Mouse (Mus musculus) embryonic facial prominence, embryonic 12.5 days (tissue): Measurements from ENCODE around the gene Etv3. TPM values are rescaled to one million over a fixed set of nuclear protein-coding genes. Genes with fewer than 3 reads are reported as not detected.

Source experiments
- ATAC-seq: fragments of 200-750 bp; cut with Nextera tagmentation; 2 replicates; pipeline ENCODE4 v1.8.0; 2017; ENCODE audit not compliant: insufficient number of reproducible peaks, insufficient read depth, low FRiP score, low TSS enrichment
- H3K27ac ChIP-seq: fragments of 300-500 bp; sonication (generic); 2 replicates; pipeline ENCODE4 v1.5.1; 2016; ENCODE audit warnings: mild to moderate bottlenecking
- H3K27me3 ChIP-seq: fragments of 300-500 bp; sonication (generic); 2 replicates; pipeline ENCODE4 v1.6.1; 2016; ENCODE audit warnings: mild to moderate bottlenecking, moderate library complexity
- H3K36me3 ChIP-seq: fragments of 300-500 bp; sonication (generic); 2 replicates; pipeline ENCODE4 v1.6.1; 2016; ENCODE audit warnings: mild to moderate bottlenecking
- H3K4me1 ChIP-seq: fragments of 300-500 bp; sonication (generic); 2 replicates; pipeline ENCODE4 v1.6.1; 2016
- H3K4me2 ChIP-seq: fragments of 300-500 bp; sonication (generic); replicated peaks from 2 replicates; pipeline ENCODE4 v1.6.1; 2016; ENCODE audit warnings: mild to moderate bottlenecking, moderate library complexity
- H3K4me3 ChIP-seq: fragments of 300-500 bp; sonication (generic); 2 replicates; pipeline ENCODE4 v1.5.1; 2016; ENCODE audit warnings: mild to moderate bottlenecking
- H3K9ac ChIP-seq: fragments of 300-500 bp; sonication (generic); 2 replicates; pipeline ENCODE4 v1.6.1; 2016; ENCODE audit warnings: mild to moderate bottlenecking, moderate library complexity
- H3K9me3 ChIP-seq: fragments of 300-500 bp; sonication (generic); 2 replicates; pipeline ENCODE4 v1.6.1; 2016; ENCODE audit warnings: mild to moderate bottlenecking, moderate library complexity
- WGBS: fragments of 180-500 bp; shearing (Covaris S2); methylation state at CpG from one replicate; pipeline ENCODE4 v1.1.7; 2016; 5-methylcytosine and 5-hydroxymethylcytosine counted together
- polyA plus RNA-seq: library from polyadenylated mRNA; unstranded; fragments of >200 nt; fragmentation: Nextera tagmentation; extraction: Ambion mirVana; gene quantifications from 2 replicates; pipeline ENCODE4 v1.2.1, GENCODE M21; 2016

Gene Etv3
- polyA plus RNA-seq, 1 experiment from 2014 or later, result 16.3 TPM

- no peaks in the 10 kb centered on the region for H3K36me3 ChIP-seq
- ATAC-seq, result no peak
- H3K27ac ChIP-seq, result no peak overlapping the region
- WGBS, result 74% methylated on average over 1 of the region's 1 CpGs
- no peak overlapping the region for H3K4me3 ChIP-seq
- no peaks in the 10 kb centered on the region for H3K9me3 ChIP-seq
- no peaks in the 10 kb centered on the region for H3K27me3 ChIP-seq
- H3K4me2 ChIP-seq, result no peak overlapping the region
- peaks cover 8% of the 10 kb centered on the region; the same call in 1 of the 2 replicates for H3K4me1 ChIP-seq
- H3K9ac ChIP-seq, result no peak overlapping the region
These were observed 3.4 kb upstream of the Etv3 start for GRCm38 (mm10) chr3:87521833-87522232.

GRCm38 (mm10) chr3:87523701-87524100 is 1.5 kb upstream of the Etv3 start:
- Histone ChIP-seq H3K4me2 (no peak overlapping the region), H3K27ac (no peak overlapping the region), H3K36me3 (peaks cover 11% of the 10 kb centered on the region), H3K9ac (no peak overlapping the region), H3K4me1 (peaks cover 13% of the 10 kb centered on the region; the same call in 1 of the 2 replicates), H3K4me3 (no peak overlapping the region), H3K27me3 (no peaks in the 10 kb centered on the region), H3K9me3 (no peaks in the 10 kb centered on the region)
- no peak for ATAC-seq
- WGBS, result 95% methylated on average over 9 of the region's 9 CpGs

- peak overlapping the region; percentile 95 for H3K4me3 ChIP-seq
- no peaks in the 10 kb centered on the region for H3K27me3 ChIP-seq
- peak; percentile 37; the same call in 1 of the 2 replicates for ATAC-seq
- no peaks in the 10 kb centered on the region for H3K9me3 ChIP-seq
- H3K27ac ChIP-seq, result peak overlapping the region; percentile 84
- peak overlapping the region; percentile 99 for H3K9ac ChIP-seq
- H3K4me2 ChIP-seq, result peak overlapping the region; percentile 81
- H3K36me3 ChIP-seq, result peaks cover 29% of the 10 kb centered on the region
- H3K4me1 ChIP-seq, result peaks cover 13% of the 10 kb centered on the region; the same call in 1 of the 2 replicates
- 8% methylated on average over 27 of the region's 27 CpGs for WGBS
These were observed 797 bp downstream of the Etv3 start for GRCm38 (mm10) chr3:87525837-87526570.

GRCm38 (mm10) chr3:87527139-87527538 is 1.9 kb downstream of the Etv3 start:
- Histone ChIP-seq H3K4me1 (peaks cover 13% of the 10 kb centered on the region; the same call in 1 of the 2 replicates), H3K4me2 (no peak overlapping the region), H3K9ac (peak overlapping the region; percentile 0; the same call in 1 of the 2 replicates), H3K27ac (no peak overlapping the region), H3K27me3 (no peaks in the 10 kb centered on the region), H3K4me3 (no peak overlapping the region), H3K36me3 (peaks cover 36% of the 10 kb centered on the region), H3K9me3 (no peaks in the 10 kb centered on the region)
- no peak for ATAC-seq
- 87% methylated on average over 12 of the region's 12 CpGs for WGBS

DNA sequence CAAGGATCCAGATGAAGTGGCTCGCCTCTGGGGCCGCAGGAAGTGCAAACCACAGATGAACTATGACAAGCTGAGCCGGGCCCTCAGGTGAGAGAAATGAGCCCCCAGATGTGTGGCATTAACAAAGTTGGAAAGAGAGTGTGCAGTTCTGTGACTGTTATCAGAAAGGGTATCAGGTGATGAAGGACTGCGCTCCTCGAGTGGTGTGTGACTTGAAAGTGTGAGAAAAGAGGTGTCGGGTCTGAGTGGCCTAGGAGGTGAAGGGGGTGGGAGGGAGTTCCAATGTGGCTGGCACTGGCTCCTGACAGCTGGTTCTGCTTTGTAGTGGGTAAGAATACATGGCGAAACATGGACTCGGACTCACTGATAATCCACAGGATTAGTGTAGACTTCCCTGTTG is 2.8 kb downstream of the Etv3 start:
- WGBS, result 85% methylated on average over 8 of the region's 8 CpGs
- ATAC-seq, result no peak
- H3K36me3 ChIP-seq, result peaks cover 43% of the 10 kb centered on the region
- H3K4me2 ChIP-seq, result no peak overlapping the region
- H3K4me3 ChIP-seq, result no peak overlapping the region
- H3K4me1 ChIP-seq, result peaks cover 13% of the 10 kb centered on the region; the same call in 1 of the 2 replicates
- no peak overlapping the region for H3K27ac ChIP-seq
- H3K9ac ChIP-seq, result no peak overlapping the region
- H3K9me3 ChIP-seq, result no peaks in the 10 kb centered on the region
- H3K27me3 ChIP-seq, result no peaks in the 10 kb centered on the region

- Histone ChIP-seq H3K4me3 (no peak overlapping the region), H3K4me2 (no peak overlapping the region), H3K9ac (no peak overlapping the region), H3K27me3 (no peaks in the 10 kb centered on the region), H3K27ac (no peak overlapping the region), H3K4me1 (peaks cover 13% of the 10 kb centered on the region; the same call in 1 of the 2 replicates), H3K9me3 (no peaks in the 10 kb centered on the region), H3K36me3 (peaks cover 50% of the 10 kb centered on the region)
- no peak for ATAC-seq
- 91% methylated on average over 8 of the region's 8 CpGs for WGBS
These were observed 3.6 kb downstream of the Etv3 start for GRCm38 (mm10) chr3:87528841-87529240.

DNA sequence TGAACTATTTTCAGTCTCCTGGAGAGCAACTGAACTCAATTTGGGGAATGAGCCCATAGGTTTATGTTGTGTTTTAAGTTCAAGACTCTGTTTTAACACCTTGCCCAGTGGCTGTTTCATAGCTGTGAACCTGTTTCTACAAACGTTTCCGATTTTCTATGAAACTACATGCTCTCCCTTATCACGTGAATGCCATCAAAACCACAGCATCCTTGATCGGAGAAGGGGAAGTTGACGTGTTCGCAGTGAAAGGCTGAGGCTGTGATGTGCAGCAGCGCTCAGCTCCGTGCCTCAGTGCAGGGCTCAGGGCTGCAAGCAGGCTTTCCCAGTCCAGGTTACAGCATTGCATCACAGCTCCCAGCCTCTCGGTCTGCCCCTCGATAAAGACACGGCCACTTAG is 4.4 kb downstream of the Etv3 start:
- 90% methylated on average over 11 of the region's 11 CpGs for WGBS
- H3K36me3 ChIP-seq, result peaks cover 57% of the 10 kb centered on the region
- H3K9me3 ChIP-seq, result no peaks in the 10 kb centered on the region
- H3K27ac ChIP-seq, result no peak overlapping the region
- H3K9ac ChIP-seq, result no peak overlapping the region
- no peak for ATAC-seq
- H3K4me1 ChIP-seq, result peaks cover 13% of the 10 kb centered on the region; the same call in 1 of the 2 replicates
- no peaks in the 10 kb centered on the region for H3K27me3 ChIP-seq
- no peak overlapping the region for H3K4me2 ChIP-seq
- no peak overlapping the region for H3K4me3 ChIP-seq

DNA sequence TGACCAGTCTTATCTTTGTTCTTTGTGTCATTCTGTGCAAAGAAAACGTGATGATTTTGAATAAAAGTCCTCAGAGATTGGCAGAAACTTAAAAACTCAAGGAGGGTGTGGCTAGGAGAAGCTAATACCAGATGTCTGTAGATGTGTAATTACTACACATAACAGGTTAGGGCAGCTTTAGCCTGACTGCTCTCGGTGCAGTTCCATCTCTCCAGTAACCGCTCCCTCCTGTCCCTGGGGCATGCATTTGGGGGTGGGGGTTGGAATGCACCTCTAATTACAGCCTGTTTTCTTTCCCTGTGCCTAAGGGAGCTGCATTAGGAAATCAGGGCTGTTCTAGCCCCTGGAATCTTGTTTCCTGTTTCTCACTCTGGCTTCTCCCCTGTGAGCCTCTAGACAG is 5.0 kb downstream of the Etv3 start:
- Histone ChIP-seq H3K4me1 (peaks cover 13% of the 10 kb centered on the region; the same call in 1 of the 2 replicates), H3K36me3 (peaks cover 64% of the 10 kb centered on the region), H3K27ac (no peak overlapping the region), H3K27me3 (no peaks in the 10 kb centered on the region), H3K4me2 (no peak overlapping the region), H3K9me3 (no peaks in the 10 kb centered on the region), H3K9ac (no peak overlapping the region), H3K4me3 (no peak overlapping the region)
- 79% methylated on average over 3 of the region's 3 CpGs for WGBS
- ATAC-seq, result no peak

GRCm38 (mm10) chr3:87533667-87534378 is 8.6 kb downstream of the Etv3 start:
- H3K9me3 ChIP-seq, result no peaks in the 10 kb centered on the region
- H3K4me1 ChIP-seq, result no peaks in the 10 kb centered on the region
- WGBS, result 92% methylated on average over 7 of the region's 7 CpGs
- no peaks in the 10 kb centered on the region for H3K27me3 ChIP-seq
- H3K4me2 ChIP-seq, result no peak overlapping the region
- no peak overlapping the region for H3K4me3 ChIP-seq
- no peak for ATAC-seq
- H3K36me3 ChIP-seq, result peaks cover 86% of the 10 kb centered on the region
- H3K27ac ChIP-seq, result no peak overlapping the region
- no peak overlapping the region for H3K9ac ChIP-seq

- H3K9ac ChIP-seq, result no peak overlapping the region
- no peaks in the 10 kb centered on the region for H3K9me3 ChIP-seq
- peaks cover 62% of the 10 kb centered on the region for H3K36me3 ChIP-seq
- no peak for ATAC-seq
- H3K4me2 ChIP-seq, result no peak overlapping the region
- H3K27ac ChIP-seq, result no peak overlapping the region
- no peak overlapping the region for H3K4me3 ChIP-seq
- H3K4me1 ChIP-seq, result no peaks in the 10 kb centered on the region
- no peaks in the 10 kb centered on the region for H3K27me3 ChIP-seq
- WGBS, result 83% methylated on average over 10 of the region's 10 CpGs
These were observed 12.8 kb downstream of the Etv3 start for GRCm38 (mm10) chr3:87538034-87538433.

GRCm38 (mm10) chr3:87540028-87540675 is 14.9 kb downstream of the Etv3 start:
- no peaks in the 10 kb centered on the region for H3K9me3 ChIP-seq
- H3K27me3 ChIP-seq, result no peaks in the 10 kb centered on the region
- H3K36me3 ChIP-seq, result peaks cover 42% of the 10 kb centered on the region
- ATAC-seq, result no peak
- H3K4me1 ChIP-seq, result no peaks in the 10 kb centered on the region
- no peak overlapping the region for H3K27ac ChIP-seq
- WGBS, result 70% methylated on average over 11 of the region's 11 CpGs
- H3K9ac ChIP-seq, result no peak overlapping the region
- no peak overlapping the region for H3K4me3 ChIP-seq
- H3K4me2 ChIP-seq, result no peak overlapping the region
